Mouse (Mus musculus): ENCODE data around the gene Dlx2. TPM values are rescaled to one million over a fixed set of nuclear protein-coding genes. Genes with fewer than 3 reads are reported as not detected.

Gene Dlx2
- total RNA-seq, 2 experiments from 2014 or later = not detected

DNA sequence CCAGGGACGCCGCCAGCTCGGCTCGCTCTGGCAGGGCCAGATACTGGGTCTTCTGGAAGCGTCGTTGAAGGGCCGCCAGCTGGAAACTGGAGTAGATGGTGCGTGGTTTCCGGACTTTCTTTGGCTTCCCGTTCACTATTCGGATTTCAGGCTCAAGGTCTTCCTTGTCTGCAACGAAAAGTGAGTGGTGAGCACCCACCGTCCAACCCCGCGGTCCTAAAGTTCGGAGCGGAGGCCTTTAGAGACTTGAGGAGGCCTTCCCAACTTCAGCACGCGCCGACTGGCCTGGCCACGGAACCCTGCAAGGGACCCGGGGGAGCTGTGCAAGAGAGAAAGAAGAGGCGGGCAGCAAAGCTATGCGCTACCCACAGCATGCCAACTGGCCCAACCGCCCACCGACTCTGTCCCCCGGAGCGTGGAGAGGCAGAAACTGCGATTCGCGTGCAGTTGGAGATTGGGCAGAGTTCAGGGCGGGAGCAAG is 1.1 kb downstream of the Dlx2 start:
- Histone ChIP-seq H3K4me3 (peak overlapping the region; percentile 69), H3K27ac (no peak overlapping the region)
- TF ChIP-seq CTCF (IDR thresholded peaks at IDR 0.05) = no peak
- intact Hi-C loops (cut with DNase I) = loop anchor here (5.0 to 10.0 kb wide), 2 partner anchors 388 to 841 kb away; no protein-coding TSS in a partner anchor
- no peak for DNase-seq

DNA sequence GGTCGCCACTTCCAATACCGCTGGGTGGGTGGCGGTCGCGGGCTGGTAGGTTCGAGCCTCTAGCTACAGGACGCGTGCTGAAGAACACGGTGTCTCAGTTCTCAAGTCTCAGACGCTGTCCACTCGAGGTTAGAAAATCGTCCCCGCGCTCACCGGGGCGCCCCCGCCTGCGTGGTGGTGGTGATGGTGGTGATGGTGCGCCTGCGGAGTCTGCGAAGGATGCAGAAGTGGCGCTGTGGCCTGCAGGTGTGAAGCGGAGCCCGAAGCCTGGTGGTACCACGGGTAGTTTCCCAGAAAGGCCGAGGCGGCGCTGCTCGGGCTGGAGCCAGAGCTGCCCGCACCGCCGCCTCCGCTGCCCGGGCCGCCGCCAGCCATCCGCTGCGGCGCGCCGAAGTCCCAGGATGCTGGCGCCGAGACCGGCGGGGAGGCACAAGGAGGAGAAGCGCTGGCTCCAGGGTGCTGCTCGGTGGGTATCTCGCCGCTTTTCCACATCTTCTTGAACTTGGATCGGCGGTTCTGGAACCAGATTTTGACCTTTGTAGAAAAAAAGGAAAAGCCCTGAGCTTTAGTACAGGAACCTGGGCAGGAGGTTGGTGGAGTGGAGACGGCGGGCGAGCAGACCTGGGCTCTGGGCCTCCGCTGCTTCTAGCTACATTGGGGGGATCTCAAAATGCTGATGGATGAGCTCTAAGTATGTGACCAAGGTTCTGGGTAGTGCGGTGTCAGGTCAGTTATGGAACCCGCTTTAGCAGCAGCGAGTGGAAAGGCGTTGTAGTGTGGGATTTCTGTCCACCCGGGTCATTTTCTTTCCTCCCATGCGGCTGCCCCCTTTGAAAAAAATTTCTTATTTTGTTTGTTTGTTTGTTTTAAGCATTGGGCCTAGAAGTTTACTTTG is 1.9 kb downstream of the Dlx2 start:
- TF ChIP-seq CTCF (IDR thresholded peaks at IDR 0.05) = no peak
- H3K27ac ChIP-seq = no peak overlapping the region
- DNase-seq = no peak
- peak overlapping the region; percentile 22 for H3K4me3 ChIP-seq
- intact Hi-C loops (cut with DNase I) = loop anchor here (5.0 to 10.0 kb wide), 2 partner anchors 387 to 840 kb away; no protein-coding TSS in a partner anchor

- peak overlapping the region; percentile 22; the same call in 1 of the 2 replicates for H3K4me3 ChIP-seq
- intact Hi-C loops (cut with DNase I) = loop anchor here (10.0 kb wide), 1 partner anchor 839 kb away; no protein-coding TSS in a partner anchor
- TF ChIP-seq CTCF (IDR thresholded peaks at IDR 0.05) = no peak
- DNase-seq = no peak
- H3K27ac ChIP-seq = no peak overlapping the region
These were observed 2.6 kb downstream of the Dlx2 start for GRCm38 (mm10) chr2:71543948-71544347.

DNA sequence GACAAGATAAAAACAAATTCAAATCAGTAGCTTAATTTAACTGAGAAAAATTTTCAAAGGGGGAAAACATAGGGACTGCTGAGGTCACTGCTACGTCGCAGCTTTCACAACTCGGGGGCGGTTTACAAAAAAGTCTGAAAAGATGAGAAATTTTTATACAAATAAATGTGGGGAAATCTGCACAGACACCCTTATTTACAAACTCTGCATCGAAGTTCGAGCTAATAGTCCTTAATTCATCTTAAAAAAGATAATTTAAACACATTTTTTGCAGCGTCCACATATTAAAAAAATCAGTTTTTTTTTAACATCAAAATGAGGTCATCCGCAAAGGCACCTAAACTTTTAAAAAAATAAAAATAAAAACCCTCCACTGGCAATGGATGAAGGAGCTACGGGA is 3.0 kb downstream of the Dlx2 start:
- no peak for DNase-seq
- intact Hi-C loops (cut with DNase I) = loop anchor here (10.0 kb wide), 1 partner anchor 839 kb away; no protein-coding TSS in a partner anchor
- TF ChIP-seq CTCF (IDR thresholded peaks at IDR 0.05) = no peak
- Histone ChIP-seq H3K4me3 (no peak overlapping the region), H3K27ac (no peak overlapping the region)

GRCm38 (mm10) chr2:71542816-71543301 is 3.7 kb downstream of the Dlx2 start:
- DNase-seq = peak; percentile 47
- no peak for TF ChIP-seq CTCF (IDR thresholded peaks at IDR 0.05)
- H3K27ac ChIP-seq = no peak overlapping the region
- intact Hi-C loops (cut with DNase I) = loop anchor here (10.0 kb wide), 1 partner anchor 838 kb away; no protein-coding TSS in a partner anchor
- H3K4me3 ChIP-seq = peak overlapping the region; percentile 49

GRCm38 (mm10) chr2:71542227-71542815 is 4.2 kb downstream of the Dlx2 start:
- intact Hi-C loops (cut with DNase I) = loop anchor here (10.0 kb wide), 1 partner anchor 838 kb away; no protein-coding TSS in a partner anchor
- TF ChIP-seq CTCF (IDR thresholded peaks at IDR 0.05) = no peak
- no peak overlapping the region for H3K27ac ChIP-seq
- no peak for DNase-seq
- H3K4me3 ChIP-seq = no peak overlapping the region

- TF ChIP-seq CTCF (IDR thresholded peaks at IDR 0.05) = no peak
- no peak overlapping the region for H3K27ac ChIP-seq
- DNase-seq = no peak
- intact Hi-C loops (cut with DNase I) = loop anchor here (10.0 kb wide), 1 partner anchor 837 kb away; no protein-coding TSS in a partner anchor
- H3K4me3 ChIP-seq = peak overlapping the region; percentile 15; the same call in 1 of the 2 replicates
These were observed 4.9 kb downstream of the Dlx2 start for GRCm38 (mm10) chr2:71541418-71542226.

DNA sequence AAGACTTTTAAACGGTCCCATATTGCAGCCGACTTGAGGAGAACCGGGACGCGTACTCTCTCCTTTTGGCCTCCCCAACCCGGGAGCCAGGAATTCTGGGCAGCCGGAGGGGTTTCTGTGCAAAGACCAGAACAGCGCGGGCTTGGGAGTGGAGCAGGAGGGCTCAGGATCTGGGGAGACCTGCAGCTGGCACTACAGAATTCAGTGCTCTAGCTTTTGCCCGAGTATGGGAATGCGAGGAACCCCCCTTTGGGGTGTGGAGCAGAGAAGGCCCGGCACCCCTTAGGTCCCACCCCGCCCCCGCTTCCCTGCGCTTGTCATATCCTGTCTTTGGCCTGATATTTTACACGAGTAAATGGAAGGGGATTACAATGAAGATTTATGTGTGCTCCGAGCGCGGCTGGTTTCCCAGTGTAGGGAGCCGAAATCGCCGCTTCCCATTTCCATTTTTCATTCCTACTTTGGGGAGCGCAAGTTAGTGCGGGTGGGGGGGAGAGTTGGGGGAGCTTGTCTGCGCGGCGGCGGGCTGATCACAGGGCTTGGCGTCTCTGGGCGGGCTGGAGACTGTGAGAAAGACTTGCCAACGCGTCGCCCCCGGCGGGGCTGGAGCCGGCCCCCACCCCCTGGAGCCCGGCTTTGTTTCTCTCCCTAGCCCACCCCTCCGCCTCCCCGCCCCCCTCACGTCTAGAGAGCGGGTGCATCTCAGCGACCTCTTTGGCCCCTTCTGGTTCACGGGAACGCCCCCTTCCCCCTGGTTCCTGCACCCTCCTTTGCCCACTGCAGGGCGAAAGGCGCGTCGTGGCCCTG is 5.7 kb downstream of the Dlx2 start:
- peak overlapping the region; percentile 15 for H3K4me3 ChIP-seq
- no peak for TF ChIP-seq CTCF (IDR thresholded peaks at IDR 0.05)
- DNase-seq = no peak
- intact Hi-C loops (cut with DNase I) = loop anchor here (10.0 kb wide), 1 partner anchor 836 kb away; no protein-coding TSS in a partner anchor
- no peak overlapping the region for H3K27ac ChIP-seq

DNA sequence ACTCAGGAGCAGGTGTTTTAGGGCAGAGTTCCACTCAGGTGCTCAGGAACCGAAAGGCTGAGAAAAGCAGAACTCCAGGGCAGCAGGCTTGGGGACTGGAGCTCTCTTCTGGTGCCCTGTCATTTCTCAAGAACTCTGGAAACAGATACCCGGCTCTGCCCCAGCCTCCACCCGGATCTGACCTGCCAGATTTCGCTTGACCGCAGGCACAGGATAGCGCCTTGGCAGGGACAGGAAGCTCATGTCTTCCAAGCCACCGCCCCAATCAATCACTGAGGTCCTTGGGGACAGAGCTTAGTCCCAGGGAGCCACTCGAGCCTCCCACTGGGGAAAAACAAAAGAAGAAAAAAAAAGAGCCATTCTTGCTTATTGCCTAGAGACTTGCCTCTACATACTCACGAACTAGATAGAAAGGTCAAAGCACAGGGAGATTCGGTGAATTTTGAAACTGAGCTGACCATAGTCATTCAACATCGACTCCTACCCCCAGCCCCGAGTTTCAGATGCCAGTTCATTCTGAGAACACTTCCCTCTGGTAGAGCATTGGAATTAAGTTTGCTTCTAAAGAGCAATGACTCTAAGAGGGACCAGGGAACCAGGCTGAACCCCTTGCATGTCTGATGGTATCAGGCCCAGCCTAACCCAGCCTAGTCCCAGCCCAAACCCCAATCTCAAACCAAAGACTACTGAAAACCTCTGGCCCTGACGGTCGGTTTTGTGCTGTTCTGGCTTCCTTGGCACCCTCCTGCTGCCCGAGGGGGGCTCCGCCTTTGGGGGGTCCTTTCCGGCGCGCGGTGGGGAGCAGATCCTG is 12.1 kb downstream of the Dlx2 start:
- no peak overlapping the region for H3K4me3 ChIP-seq
- intact Hi-C loops (cut with DNase I) = loop anchor here (5.0 kb wide), 1 partner anchor 1743 kb away; no protein-coding TSS in a partner anchor
- TF ChIP-seq CTCF (IDR thresholded peaks at IDR 0.05) = no peak
- no peak overlapping the region for H3K27ac ChIP-seq
- DNase-seq = no peak

DNA sequence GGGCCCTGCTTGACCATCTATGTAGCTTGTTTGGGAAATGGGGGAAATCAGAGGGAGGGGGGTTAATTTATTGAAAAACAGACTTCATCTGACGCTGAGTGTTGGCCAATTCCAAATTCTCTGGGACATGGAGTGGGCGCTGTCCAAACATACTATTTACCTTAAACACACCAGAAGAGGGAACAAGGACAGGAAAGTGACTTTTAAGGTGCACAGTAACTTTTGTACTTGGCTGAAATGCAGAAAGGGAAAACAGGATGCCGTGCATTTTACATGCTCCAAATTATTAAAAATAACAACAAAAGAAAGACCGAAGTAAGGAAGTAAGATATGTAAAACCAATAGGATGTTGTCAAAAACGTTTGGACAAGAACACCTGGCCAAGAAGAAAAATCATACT is 13.5 kb downstream of the Dlx2 start:
- intact Hi-C loops (cut with DNase I) = no loop called here
- H3K4me3 ChIP-seq = no peak overlapping the region
- TF ChIP-seq CTCF (IDR thresholded peaks at IDR 0.05) = no peak
- DNase-seq = no peak
- H3K27ac ChIP-seq = no peak overlapping the region
